Mouse (Mus musculus) midbrain, embryonic 16.5 days (tissue): ENCODE results near the gene Gm44805. TPM values are rescaled to one million over a fixed set of nuclear protein-coding genes. Genes with fewer than 3 reads are reported as not detected.

Experiments
- ATAC-seq: fragments of 200-750 bp; cut with Nextera tagmentation; 2 replicates; pipeline ENCODE4 v1.8.0; 2017; ENCODE audit warnings: moderate TSS enrichment
- H3K27ac ChIP-seq: fragments of 300-500 bp; sonication (generic); 2 replicates; pipeline ENCODE4 v1.5.1; 2014; ENCODE audit warnings: mild to moderate bottlenecking, low read length, mixed read lengths
- H3K27me3 ChIP-seq: fragments of 300-500 bp; sonication (generic); 2 replicates; pipeline ENCODE4 v1.6.1; 2014; ENCODE audit warnings: low read depth, low read length, mixed read lengths; ENCODE audit not compliant: control insufficient read depth, insufficient read depth
- H3K36me3 ChIP-seq: fragments of 300-500 bp; sonication (generic); 2 replicates; pipeline ENCODE4 v1.6.1; 2014; ENCODE audit warnings: mild to moderate bottlenecking, low read length, moderate library complexity, mixed read lengths; ENCODE audit not compliant: control insufficient read depth, insufficient read depth
- H3K4me1 ChIP-seq: fragments of 300-500 bp; sonication (generic); 2 replicates; pipeline ENCODE4 v1.6.1; 2014; ENCODE audit warnings: mild to moderate bottlenecking, low read length, mixed read lengths; ENCODE audit not compliant: control insufficient read depth, insufficient read depth
- H3K4me2 ChIP-seq: fragments of 300-500 bp; sonication (generic); 2 replicates; pipeline ENCODE4 v1.6.1; 2014; ENCODE audit warnings: mild to moderate bottlenecking, low read length, mixed read lengths
- H3K4me3 ChIP-seq: fragments of 300-500 bp; sonication (generic); 2 replicates; pipeline ENCODE4 v1.5.1; 2014; ENCODE audit warnings: low read depth, mild to moderate bottlenecking, low read length, moderate library complexity, mixed read lengths
- H3K9ac ChIP-seq: fragments of 300-500 bp; sonication (generic); 2 replicates; pipeline ENCODE4 v1.6.1; 2014; ENCODE audit warnings: low read depth, low read length, mixed read lengths
- H3K9me3 ChIP-seq: fragments of 300-500 bp; sonication (generic); replicated peaks from 2 replicates; pipeline ENCODE4 v1.6.1; 2014; ENCODE audit warnings: mild to moderate bottlenecking, low read length, mixed read lengths; ENCODE audit not compliant: control insufficient read depth, poor library complexity, severe bottlenecking
- WGBS: fragments of 180-500 bp; shearing (Covaris S2); extraction: QIAGEN DNeasy Blood & Tissue Kit; methylation state at CpG from one replicate; pipeline ENCODE4 v1.1.7; 2014; 5-methylcytosine and 5-hydroxymethylcytosine counted together
- polyA plus RNA-seq: library from polyadenylated mRNA; unstranded; fragments of >200 nt; fragmentation: Nextera tagmentation; extraction: Ambion mirVana; gene quantifications from 2 replicates; pipeline ENCODE4 v1.2.1, GENCODE M21; 2015

Gm44805 gene
- polyA plus RNA-seq = not detected in 2 replicates

- Histone ChIP-seq H3K36me3 (no peaks in the 10 kb centered on the region), H3K4me1 (no peaks in the 10 kb centered on the region), H3K9ac (no peak within 1 kb of the TSS), H3K27me3 (no peaks in the 10 kb centered on the region), H3K4me3 (no peak within 1 kb of the TSS), H3K4me2 (no peak within 1 kb of the TSS), H3K27ac (no peak within 1 kb of the TSS), H3K9me3 (no peaks in the 10 kb centered on the region)
- WGBS = 64% methylated on average over 8 of the region's 8 CpGs
- ATAC-seq = no peak
Observed at GRCm38 (mm10) chr7:19681202-19681694, at the start of gene Gm44805, which contains the start of gene Apoc4. TSS of gene Gm44805 (minus strand) at chr7:19681423. TSS of gene Apoc4 (minus strand) at chr7:19681479.

- Histone ChIP-seq H3K4me3 (no peak overlapping the region), H3K9ac (no peak overlapping the region), H3K27me3 (no peaks in the 10 kb centered on the region), H3K4me1 (no peaks in the 10 kb centered on the region), H3K27ac (no peak overlapping the region), H3K36me3 (peaks cover 33% of the 10 kb centered on the region), H3K4me2 (no peak overlapping the region), H3K9me3 (no peaks in the 10 kb centered on the region)
- 89% methylated on average over 4 of the region's 4 CpGs for whole genome bisulfite sequencing
- no peak for ATAC-seq
Observed at GRCm38 (mm10) chr7:19726541-19726940, 45.3 kb upstream of the Gm44805 start.

- no peak overlapping the region for H3K4me2 ChIP-seq
- H3K36me3 ChIP-seq = peaks cover 20% of the 10 kb centered on the region
- H3K9ac ChIP-seq = no peak overlapping the region
- no peaks in the 10 kb centered on the region for H3K4me1 ChIP-seq
- no peaks in the 10 kb centered on the region for H3K27me3 ChIP-seq
- no peak overlapping the region for H3K27ac ChIP-seq
- no peaks in the 10 kb centered on the region; the same call in 1 of the 2 replicates for H3K9me3 ChIP-seq
- ATAC-seq = no peak
- no peak overlapping the region for H3K4me3 ChIP-seq
- 97% methylated on average over 12 of the region's 12 CpGs for WGBS
Observed at GRCm38 (mm10) chr7:19724167-19724566, 42.9 kb upstream of the Gm44805 start.

- Histone ChIP-seq H3K27ac (no peak overlapping the region), H3K36me3 (peaks cover 19% of the 10 kb centered on the region), H3K4me1 (no peaks in the 10 kb centered on the region), H3K4me3 (no peak overlapping the region), H3K27me3 (no peaks in the 10 kb centered on the region), H3K4me2 (no peak overlapping the region), H3K9me3 (no peaks in the 10 kb centered on the region; the same call in 1 of the 2 replicates), H3K9ac (no peak overlapping the region)
- 95% methylated on average over 6 of the region's 6 CpGs for WGBS
- ATAC-seq = no peak
Observed at GRCm38 (mm10) chr7:19722754-19723195, 41.6 kb upstream of the Gm44805 start.

GRCm38 (mm10) chr7:19719200-19719599 is 38.0 kb upstream of the Gm44805 start:
- H3K27me3 ChIP-seq = no peaks in the 10 kb centered on the region
- no peak overlapping the region for H3K27ac ChIP-seq
- H3K4me1 ChIP-seq = peaks cover 11% of the 10 kb centered on the region
- no peak for ATAC-seq
- H3K4me3 ChIP-seq = no peak overlapping the region
- H3K4me2 ChIP-seq = no peak overlapping the region
- H3K9me3 ChIP-seq = no peaks in the 10 kb centered on the region; the same call in 1 of the 2 replicates
- no peak overlapping the region for H3K9ac ChIP-seq
- 96% methylated on average over 4 of the region's 4 CpGs for WGBS
- peaks cover 10% of the 10 kb centered on the region for H3K36me3 ChIP-seq

- peaks cover 8% of the 10 kb centered on the region for H3K36me3 ChIP-seq
- H3K9me3 ChIP-seq = no peaks in the 10 kb centered on the region; the same call in 1 of the 2 replicates
- H3K4me3 ChIP-seq = no peak overlapping the region
- H3K27me3 ChIP-seq = no peaks in the 10 kb centered on the region
- H3K4me1 ChIP-seq = peaks cover 18% of the 10 kb centered on the region
- 92% methylated on average over 5 of the region's 5 CpGs for WGBS
- H3K27ac ChIP-seq = no peak overlapping the region
- no peak overlapping the region for H3K4me2 ChIP-seq
- H3K9ac ChIP-seq = no peak overlapping the region
- no peak for ATAC-seq
Observed at GRCm38 (mm10) chr7:19718297-19718952, 37.2 kb upstream of the Gm44805 start.

- 96% methylated on average over 4 of the region's 4 CpGs for WGBS
Observed at GRCm38 (mm10) chr7:19717346-19717745, 36.1 kb upstream of the Gm44805 start.

GRCm38 (mm10) chr7:19716822-19717221 is 35.6 kb upstream of the Gm44805 start:
- peaks cover 19% of the 10 kb centered on the region for H3K4me1 ChIP-seq
- no peak for ATAC-seq
- no peaks in the 10 kb centered on the region; the same call in 1 of the 2 replicates for H3K9me3 ChIP-seq

More at GRCm38 (mm10) chr7:19717346-19717745, 36.1 kb upstream of the Gm44805 start:
- Histone ChIP-seq H3K27me3 (no peaks in the 10 kb centered on the region), H3K9me3 (no peaks in the 10 kb centered on the region; the same call in 1 of the 2 replicates), H3K36me3 (peaks cover 9% of the 10 kb centered on the region), H3K27ac (no peak overlapping the region), H3K4me3 (no peak overlapping the region), H3K4me2 (no peak overlapping the region), H3K9ac (no peak overlapping the region), H3K4me1 (peaks cover 19% of the 10 kb centered on the region)
- no peak for ATAC-seq

GRCm38 (mm10) chr7:19716055-19716682 is 34.9 kb upstream of the Gm44805 start:
- ATAC-seq = no peak
- Histone ChIP-seq H3K4me2 (peak overlapping the region; percentile 74), H3K9me3 (no peaks in the 10 kb centered on the region; the same call in 1 of the 2 replicates), H3K4me1 (peaks cover 19% of the 10 kb centered on the region), H3K4me3 (peak overlapping the region; percentile 44), H3K27me3 (no peaks in the 10 kb centered on the region), H3K36me3 (peaks cover 9% of the 10 kb centered on the region), H3K9ac (peak overlapping the region; percentile 61), H3K27ac (peak overlapping the region; percentile 92)
- 6% methylated on average over 18 of the region's 18 CpGs for WGBS

More at GRCm38 (mm10) chr7:19716822-19717221, 35.6 kb upstream of the Gm44805 start:
- no peak overlapping the region for H3K4me3 ChIP-seq
- peak overlapping the region; percentile 74 for H3K4me2 ChIP-seq
- peak overlapping the region; percentile 92 for H3K27ac ChIP-seq
- no peaks in the 10 kb centered on the region for H3K27me3 ChIP-seq
- WGBS = 91% methylated on average over 2 of the region's 2 CpGs
- peaks cover 9% of the 10 kb centered on the region for H3K36me3 ChIP-seq
- peak overlapping the region; percentile 16; the same call in 1 of the 2 replicates for H3K9ac ChIP-seq
